Mouse (Mus musculus): ENCODE data around the gene Smim9. TPM values are rescaled to one million over a fixed set of nuclear protein-coding genes. Genes with fewer than 3 reads are reported as not detected.

Smim9 gene
- polyA plus RNA-seq, 2 experiments = not detected

DNA sequence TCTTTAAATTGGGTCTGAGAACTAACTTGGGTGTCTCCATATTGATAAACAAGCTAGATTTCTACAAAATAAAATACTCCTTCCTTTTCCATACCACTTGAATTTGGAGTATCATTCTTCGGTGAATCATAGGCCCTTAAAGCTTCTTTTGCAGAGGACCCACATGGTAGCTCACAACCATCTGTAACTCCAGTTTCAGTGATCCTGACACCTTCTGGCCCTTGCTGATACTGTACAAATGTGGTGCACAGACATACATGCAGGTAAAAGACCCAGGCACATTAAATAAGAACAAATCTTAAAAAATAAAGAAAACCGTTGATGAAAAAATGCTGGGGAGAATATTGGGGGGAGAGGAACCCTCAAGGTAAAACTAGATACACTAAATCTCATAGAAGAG is 25.4 kb downstream of the Smim9 start:
- no peak overlapping the region for H3K4me2 ChIP-seq (ENCODE audit: low read depth)
- H3K27me3 ChIP-seq (ENCODE audit: control insufficient read depth, insufficient read depth, low read length) = no peaks in the 10 kb centered on the region
- DNase-seq (ENCODE audit: low read depth in 3 of 3, low spot score in 3 of 3) = no peak
- no peak for TF ChIP-seq CTCF (IDR thresholded peaks at IDR 0.05; ENCODE audit: low read depth)
- TF ChIP-seq EP300 (IDR thresholded peaks at IDR 0.05; ENCODE audit: low read depth) = no peak
- no peak overlapping the region; the same call in 1 of the 2 replicates for H3K9ac ChIP-seq (replicated peaks)
- 77% methylated on average over 2 of the region's 2 CpGs for WGBS (ENCODE audit: insufficient replicate concordance)
- no peaks in the 10 kb centered on the region for H3K9me3 ChIP-seq (ENCODE audit: control insufficient read depth, low read length)
- H3K27ac ChIP-seq = peak overlapping the region; percentile 70
- peaks cover 6 to 12% of the 10 kb centered on the region in 2 experiments for H3K4me1 ChIP-seq (replicated peaks; ENCODE audit: control insufficient read depth in 2 of 2, insufficient read depth in 2 of 2, low read length in 1 of 2)
- H3K36me3 ChIP-seq (replicated peaks; ENCODE audit: control insufficient read depth, insufficient read depth, low read depth) = no peaks in the 10 kb centered on the region
- ATAC-seq (ENCODE audit: insufficient read depth) = peak; percentile 75
- no peak overlapping the region for H3K4me3 ChIP-seq (ENCODE audit: insufficient read depth in 1 of 2, low read depth in 2 of 2, low read length in 2 of 2)

- H3K27ac ChIP-seq = peak overlapping the region; percentile 70
- DNase-seq (ENCODE audit: low read depth in 3 of 3, low spot score in 3 of 3) (peak; percentile 45 to 73 (median 47)), ATAC-seq (ENCODE audit: insufficient read depth) (peak; percentile 91)
- no peaks in the 10 kb centered on the region for H3K9me3 ChIP-seq (ENCODE audit: control insufficient read depth, low read length)
- WGBS (ENCODE audit: insufficient replicate concordance) = 16% methylated on average over 2 of the region's 2 CpGs
- peaks cover 6 to 12% of the 10 kb centered on the region in 2 experiments for H3K4me1 ChIP-seq (replicated peaks; ENCODE audit: control insufficient read depth in 2 of 2, insufficient read depth in 2 of 2, low read length in 1 of 2)
- H3K36me3 ChIP-seq (replicated peaks; ENCODE audit: control insufficient read depth, insufficient read depth, low read depth) = no peaks in the 10 kb centered on the region
- H3K27me3 ChIP-seq (ENCODE audit: control insufficient read depth, insufficient read depth, low read length) = no peaks in the 10 kb centered on the region
- no peak overlapping the region; the same call in 1 of the 2 replicates for H3K9ac ChIP-seq (replicated peaks)
- TF ChIP-seq CTCF (IDR thresholded peaks at IDR 0.05; ENCODE audit: low read depth) (no peak), EP300 (IDR thresholded peaks at IDR 0.05; ENCODE audit: low read depth) (peak; percentile 60)
- H3K4me3 ChIP-seq (ENCODE audit: insufficient read depth in 1 of 2, low read depth in 2 of 2, low read length in 2 of 2) = no peak overlapping the region
- H3K4me2 ChIP-seq (ENCODE audit: low read depth) = no peak overlapping the region
Measured at GRCm38 (mm10) chrX:75137729-75138128, 25.8 kb downstream of the Smim9 start.

GRCm38 (mm10) chrX:75136938-75137337 is 26.6 kb downstream of the Smim9 start:
- Histone ChIP-seq H3K4me1 (replicated peaks; ENCODE audit: control insufficient read depth in 2 of 2, insufficient read depth in 2 of 2, low read length in 1 of 2) (peaks cover 6 to 12% of the 10 kb centered on the region in 2 experiments), H3K4me3 (ENCODE audit: insufficient read depth in 1 of 2, low read depth in 2 of 2, low read length in 2 of 2) (no peak overlapping the region), H3K9me3 (ENCODE audit: control insufficient read depth, low read length) (no peaks in the 10 kb centered on the region), H3K9ac (replicated peaks) (no peak overlapping the region), H3K27ac (peak overlapping the region; percentile 62), H3K27me3 (ENCODE audit: control insufficient read depth, insufficient read depth, low read length) (no peaks in the 10 kb centered on the region), H3K36me3 (replicated peaks; ENCODE audit: control insufficient read depth, insufficient read depth, low read depth) (no peaks in the 10 kb centered on the region), H3K4me2 (ENCODE audit: low read depth) (no peak overlapping the region)
- ATAC-seq (ENCODE audit: insufficient read depth) = no peak
- DNase-seq (ENCODE audit: low read depth in 3 of 3, low spot score in 3 of 3) = no peak
- no peak for TF ChIP-seq EP300 (IDR thresholded peaks at IDR 0.05; ENCODE audit: low read depth)
- TF ChIP-seq CTCF (IDR thresholded peaks at IDR 0.05; ENCODE audit: low read depth) = no peak

- 9% methylated on average over 35 of the region's 36 CpGs for WGBS (ENCODE audit: insufficient replicate concordance)
- ATAC-seq (ENCODE audit: insufficient read depth) = peak; percentile 98
- peak within 1 kb of the TSS; percentile 92 for H3K27ac ChIP-seq
Measured at GRCm38 (mm10) chrX:75130467-75131160, 33.0 kb downstream of the Smim9 start, which contains the start of gene Mpp1. Mpp1 (minus strand) TSS chrX:75131016.

DNA sequence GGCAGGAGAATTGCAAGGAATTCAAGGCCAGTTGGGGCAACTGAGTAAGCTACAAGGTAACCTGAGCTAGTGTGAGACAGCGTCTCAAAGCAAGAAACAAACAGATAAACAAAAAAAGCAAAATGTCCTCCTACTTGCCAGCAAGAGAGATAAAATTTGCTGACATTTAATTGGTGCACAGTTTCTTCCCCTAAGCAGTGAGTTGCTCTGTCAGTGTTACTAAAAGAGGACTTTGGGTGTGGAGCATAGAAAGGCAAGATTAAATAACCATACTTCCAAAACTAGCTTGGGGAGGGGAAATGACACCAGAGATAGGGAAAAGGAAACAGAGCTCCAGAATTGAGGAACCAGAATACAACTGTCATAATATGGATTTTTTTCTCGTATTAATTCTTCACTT is 34.1 kb downstream of the Smim9 start:
- H3K9ac ChIP-seq (replicated peaks) = peak overlapping the region; percentile 83
- no peaks in the 10 kb centered on the region for H3K27me3 ChIP-seq (ENCODE audit: control insufficient read depth, insufficient read depth, low read length)
- ATAC-seq (ENCODE audit: insufficient read depth) (peak; percentile 17; the same call in 1 of the 2 replicates), DNase-seq (ENCODE audit: low read depth in 3 of 3, low spot score in 3 of 3) (peak; percentile 50 to 61 (median 58))
- H3K4me1 ChIP-seq (replicated peaks; ENCODE audit: control insufficient read depth in 2 of 2, insufficient read depth in 2 of 2, low read length in 1 of 2) = peaks cover 6 to 11% of the 10 kb centered on the region in 2 experiments; a peak in 3 of 4 replicates
- H3K9me3 ChIP-seq (ENCODE audit: control insufficient read depth, low read length) = no peaks in the 10 kb centered on the region
- whole genome bisulfite sequencing (ENCODE audit: insufficient replicate concordance) = 2% methylated on average over 2 of the region's 2 CpGs
- peaks cover 11% of the 10 kb centered on the region for H3K36me3 ChIP-seq (replicated peaks; ENCODE audit: control insufficient read depth, insufficient read depth, low read depth)
- H3K4me2 ChIP-seq (ENCODE audit: low read depth) = peak overlapping the region; percentile 77
- peak overlapping the region; percentile 78 to 85 for H3K4me3 ChIP-seq (ENCODE audit: insufficient read depth in 1 of 2, low read depth in 2 of 2, low read length in 2 of 2)
- no peak for TF ChIP-seq EP300 (IDR thresholded peaks at IDR 0.05; ENCODE audit: low read depth)
- H3K27ac ChIP-seq = peak overlapping the region; percentile 92

More at GRCm38 (mm10) chrX:75130467-75131160, 33.0 kb downstream of the Smim9 start, which contains the start of gene Mpp1:
- Histone ChIP-seq H3K27me3 (ENCODE audit: control insufficient read depth, insufficient read depth, low read length) (no peaks in the 10 kb centered on the region), H3K4me3 (ENCODE audit: insufficient read depth in 1 of 2, low read depth in 2 of 2, low read length in 2 of 2) (peak within 1 kb of the TSS; percentile 78 to 85), H3K4me2 (ENCODE audit: low read depth) (peak within 1 kb of the TSS; percentile 77), H3K9me3 (ENCODE audit: control insufficient read depth, low read length) (no peaks in the 10 kb centered on the region), H3K4me1 (replicated peaks; ENCODE audit: control insufficient read depth in 2 of 2, insufficient read depth in 2 of 2, low read length in 1 of 2) (peaks cover 6 to 11% of the 10 kb centered on the region in 2 experiments; a peak in 3 of 4 replicates), H3K9ac (replicated peaks) (peak within 1 kb of the TSS; percentile 83), H3K36me3 (replicated peaks; ENCODE audit: control insufficient read depth, insufficient read depth, low read depth) (peaks cover under 1% of the 10 kb centered on the region)
- peak; percentile 75 to 85 (median 81) for DNase-seq (ENCODE audit: low read depth in 3 of 3, low spot score in 3 of 3)
- TF ChIP-seq CTCF (IDR thresholded peaks at IDR 0.05; ENCODE audit: low read depth) = no peak
- no peak for TF ChIP-seq EP300 (IDR thresholded peaks at IDR 0.05; ENCODE audit: low read depth)
